In genomic region chr11:78762201-78762600, GRCm38 (mm10) we compare ENCODE assay signal across 15 mouse cellular contexts.
"Had no signal": no experiment of that assay in that cellular context is flagged by ENCODE, and none has a peak within 500 bp of the region (broad histone marks: within the 10 kb centered on the region; RNA-seq: fewer than 3 reads in every experiment).

No protein-coding gene starts in this region.

- H3K4me1 ChIP-seq: liver, embryonic 13.5 days; lung, embryonic 15.5 days had no signal

- ATAC-seq: liver, postnatal 0 days had no signal

- H3K27ac ChIP-seq: kidney, embryonic 15.5 days; left cerebral cortex, adult 2 months; limb, embryonic 12.5 days; liver, embryonic 13.5 days; lung, embryonic 15.5 days; macrophage; neural tube, embryonic 12.5 days; stomach, postnatal 0 days had no signal

- H3K27me3 ChIP-seq: kidney, embryonic 15.5 days; liver, embryonic 13.5 days; lung, embryonic 15.5 days; megakaryocyte, embryonic 14.5 days; neural tube, embryonic 12.5 days had no signal

- H3K9ac ChIP-seq: kidney, embryonic 15.5 days; limb, embryonic 12.5 days; liver, embryonic 13.5 days; liver, postnatal 0 days; lung, embryonic 15.5 days; neural tube, embryonic 12.5 days had no signal

- H3K4me3 ChIP-seq: kidney, embryonic 15.5 days; left cerebral cortex, adult 2 months; limb, embryonic 12.5 days; liver, embryonic 13.5 days; lung, embryonic 15.5 days; megakaryocyte, embryonic 14.5 days; neural tube, embryonic 12.5 days had no signal

- DNase-seq: kidney, adult 2 months; kidney, postnatal 25 days; liver; liver, embryonic 13.5 days; liver, postnatal 0 days; lung, postnatal 14 days; thymus, postnatal 4 days had no signal

- H3K36me3 ChIP-seq: kidney, embryonic 15.5 days; limb, embryonic 12.5 days; liver, embryonic 13.5 days; lung, embryonic 15.5 days; neural tube, embryonic 12.5 days had no signal

- H3K9me3 ChIP-seq: kidney, embryonic 15.5 days; limb, embryonic 12.5 days; liver, embryonic 13.5 days; lung, embryonic 15.5 days; megakaryocyte, embryonic 14.5 days; neural tube, embryonic 12.5 days had no signal

- H3K4me2 ChIP-seq: kidney, embryonic 15.5 days; limb, embryonic 12.5 days; liver, embryonic 13.5 days; lung, embryonic 15.5 days; neural tube, embryonic 12.5 days had no signal
